Mouse (Mus musculus) cerebral cortex, adult 2 months (tissue): ENCODE results near the gene Zp3r.

ENCODE experiments used
- WGBS: fragments of 180-500 bp; shearing (Covaris S2); methylation state at CpG from one replicate; pipeline ENCODE4 v1.1.7; 2018; 5-methylcytosine and 5-hydroxymethylcytosine counted together

Gene Zp3r

GRCm38 (mm10) chr1:130629521-130629920 is at the start of gene Zp3r:
Zp3r (minus strand) TSS chr1:130629621.
- WGBS: 98% methylated on average over 2 of the region's 2 CpGs

- 94% methylated on average over 2 of the region's 2 CpGs for WGBS
Observed at GRCm38 (mm10) chr1:130678551-130678950, 49.1 kb upstream of the Zp3r start.

- 89% methylated on average over 5 of the region's 5 CpGs for WGBS
Observed at GRCm38 (mm10) chr1:130663576-130663975, 34.2 kb upstream of the Zp3r start.

DNA sequence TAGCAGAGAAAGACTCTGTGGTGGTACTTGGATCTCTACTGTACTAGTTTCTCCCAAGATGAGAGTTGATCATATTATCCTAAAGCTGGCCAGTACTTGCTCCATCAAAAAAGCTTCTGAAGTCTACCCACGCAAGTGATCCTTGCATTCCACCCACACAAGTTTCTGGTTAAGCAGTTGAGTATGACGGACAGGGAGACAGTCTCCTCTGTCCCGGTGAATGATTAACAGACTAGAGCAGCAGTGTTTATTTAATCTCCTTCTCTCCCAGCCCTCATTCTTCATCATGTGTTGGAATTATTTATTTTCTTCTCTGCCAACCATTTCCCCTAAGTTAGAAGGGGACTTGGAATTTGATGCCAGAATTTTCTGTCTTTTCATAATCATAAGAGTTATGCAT is 32.0 kb upstream of the Zp3r start, which contains the start of gene C4bp:
C4bp (minus strand) TSS at position 179 of the 400 bp plus-strand sequence.
- 85% methylated on average over 3 of the region's 3 CpGs for WGBS

- 68% methylated on average over 5 of the region's 5 CpGs for WGBS
Observed at GRCm38 (mm10) chr1:130659641-130660040, 30.2 kb upstream of the Zp3r start.

GRCm38 (mm10) chr1:130644103-130644502 is 14.7 kb upstream of the Zp3r start:
- WGBS: 57% methylated on average over 4 of the region's 4 CpGs

GRCm38 (mm10) chr1:130633761-130634410 is 4.5 kb upstream of the Zp3r start:
- 26% methylated on average over 16 of the region's 16 CpGs for WGBS

DNA sequence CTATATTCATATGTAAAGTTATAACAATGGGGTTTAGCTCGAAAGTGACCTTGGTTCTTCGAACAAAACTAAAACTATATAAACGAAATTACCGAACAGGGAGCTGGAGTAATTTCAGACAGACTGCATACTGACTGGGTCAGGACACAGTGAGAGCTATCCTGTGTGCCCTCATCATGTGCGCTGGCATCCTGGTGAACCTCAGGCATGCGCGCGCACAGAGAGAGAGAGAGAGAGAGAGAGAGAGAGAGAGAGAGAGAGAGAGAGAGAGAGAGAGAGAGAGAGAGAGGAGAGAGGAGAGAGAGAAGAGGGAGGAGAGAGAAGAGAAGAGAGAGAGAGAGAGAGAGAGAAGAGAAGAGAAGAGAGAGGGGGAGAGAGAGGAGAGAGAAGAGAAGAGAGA is 3.9 kb upstream of the Zp3r start:
- 86% methylated on average over 8 of the region's 8 CpGs for WGBS

- WGBS: 92% methylated on average over 2 of the region's 2 CpGs
Observed at GRCm38 (mm10) chr1:130596291-130596690, 33.1 kb downstream of the Zp3r start.

- WGBS: 71% methylated on average over 9 of the region's 9 CpGs
Observed at GRCm38 (mm10) chr1:130588659-130589058, 40.8 kb downstream of the Zp3r start.

DNA sequence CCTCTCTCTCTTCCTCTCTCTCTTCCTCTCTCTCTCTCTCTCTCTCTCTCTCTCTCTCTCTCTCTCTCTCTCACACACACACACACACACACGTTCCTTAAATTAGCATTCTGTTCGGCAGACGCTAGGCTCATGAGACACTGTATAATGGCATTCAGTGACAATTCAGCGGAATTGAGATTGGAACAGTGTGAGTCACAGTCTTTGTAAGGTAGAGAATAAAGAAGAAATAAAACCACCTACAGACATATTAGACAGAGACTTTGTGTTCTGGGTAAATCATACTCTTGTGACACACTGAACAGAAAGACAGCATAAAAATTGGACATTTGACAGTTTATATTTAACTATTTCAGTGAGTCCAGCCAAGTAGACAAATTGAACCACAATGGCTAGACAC is 53.0 kb downstream of the Zp3r start:
- WGBS: 19% methylated on average over 4 of the region's 4 CpGs

DNA sequence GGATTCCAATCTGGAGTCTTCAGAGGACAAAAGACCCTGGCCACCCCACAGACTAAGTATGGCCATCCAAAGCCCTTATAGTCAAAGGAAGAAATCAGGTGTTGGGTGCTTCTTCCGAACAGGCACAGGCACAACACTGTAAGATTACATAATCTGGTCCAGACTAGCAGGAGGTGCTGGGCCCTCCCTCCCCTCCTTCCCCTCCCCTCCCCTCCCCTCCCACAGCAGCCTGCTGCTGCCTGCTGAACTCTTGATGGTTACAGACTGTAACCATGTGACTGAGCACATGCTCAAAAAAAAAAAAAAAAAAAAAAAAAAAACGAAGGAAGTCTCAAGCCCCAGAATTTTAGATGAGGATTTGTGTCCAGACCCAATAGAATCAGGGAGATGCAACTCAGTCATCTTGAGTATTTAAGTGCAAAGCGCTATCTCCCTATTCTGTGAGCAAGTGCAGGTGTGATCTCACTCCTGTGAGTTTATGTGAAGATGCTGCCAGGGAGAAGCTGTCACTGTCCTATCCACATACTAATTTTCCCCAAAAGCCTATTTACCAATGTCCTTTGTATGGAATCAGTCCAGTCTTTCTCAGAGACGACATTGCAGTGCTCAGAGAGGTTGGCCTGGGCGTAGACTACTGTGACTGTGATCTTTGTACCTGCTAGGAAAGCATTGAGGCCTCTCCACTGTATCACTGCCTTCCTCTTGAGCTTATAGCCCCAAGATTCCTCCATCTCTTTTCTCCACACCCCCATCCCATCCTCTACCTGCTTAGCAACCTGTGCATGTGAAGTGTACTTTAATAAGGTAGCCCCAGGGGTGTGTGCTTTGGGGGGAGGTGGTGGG is 77.8 kb downstream of the Zp3r start:
- WGBS: 69% methylated on average over 4 of the region's 5 CpGs

- WGBS: 65% methylated on average over 19 of the region's 19 CpGs
Observed at GRCm38 (mm10) chr1:130550242-130551167, 78.9 kb downstream of the Zp3r start.

DNA sequence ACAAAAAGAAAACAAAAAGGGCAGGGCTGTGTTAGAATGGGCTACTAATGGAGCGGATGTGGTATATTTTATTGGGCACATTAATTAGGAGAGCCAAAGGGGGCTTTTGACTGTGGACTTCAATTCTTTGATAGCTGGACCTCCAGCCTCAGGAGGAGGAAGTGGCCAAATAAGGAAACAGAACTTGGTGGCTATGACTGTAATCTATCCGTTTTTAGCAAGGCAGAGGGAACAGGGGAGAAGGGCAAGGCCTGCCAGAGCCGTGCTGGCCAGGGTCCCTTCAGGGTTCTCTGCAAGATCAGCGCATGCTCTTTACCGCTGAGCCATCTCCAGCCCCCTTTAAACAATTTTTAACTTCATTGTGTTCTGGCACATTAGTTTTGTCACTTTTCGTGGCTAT is 79.7 kb downstream of the Zp3r start:
- 83% methylated on average over 6 of the region's 6 CpGs for WGBS

- 72% methylated on average over 7 of the region's 7 CpGs for WGBS
Observed at GRCm38 (mm10) chr1:130549160-130549559, 80.3 kb downstream of the Zp3r start.

GRCm38 (mm10) chr1:130547674-130548429 is 81.6 kb downstream of the Zp3r start:
- WGBS: 22% methylated on average over 25 of the region's 25 CpGs
